Mouse (Mus musculus) thymus, adult 2 months (tissue): ENCODE measurements around the gene Fbn1.

ENCODE experiments used
- CTCF ChIP-seq: fragments of 200-500 bp; IDR thresholded peaks from 2 replicates; pipeline ENCODE4 v1.5.1; 2012; ENCODE audit warnings: mild to moderate bottlenecking, control low read depth, low read length, moderate library complexity, borderline replicate concordance; ENCODE audit not compliant: control insufficient read depth, poor library complexity, insufficient read depth; ENCODE audit errors: extremely low read depth
- POLR2A ChIP-seq: fragments of 200-500 bp; IDR thresholded peaks from 2 replicates; pipeline ENCODE4 v1.6.1; 2012; ENCODE audit warnings: mild to moderate bottlenecking, low read length, control low read depth, moderate library complexity; ENCODE audit not compliant: control insufficient read depth, poor library complexity, insufficient read depth; ENCODE audit errors: extremely low read depth

- TF ChIP-seq CTCF (no peak), POLR2A (no peak)
These were observed 209.0 kb downstream of the Fbn1 start for GRCm38 (mm10) chr2:125298841-125299240.
